Mouse (Mus musculus) thymus, adult 2 months (tissue): ENCODE measurements around the gene D430042O09Rik. TPM values are rescaled to one million over a fixed set of nuclear protein-coding genes. Genes with fewer than 3 reads are reported as not detected.

ENCODE experiments used
- DNase-seq: peaks from one replicate; pipeline ENCODE4 v3.0.0; 2021
- H3K27ac ChIP-seq: fragments of 200-500 bp; 2 replicates; pipeline ENCODE4 v1.5.1; 2012; ENCODE audit warnings: low read length, control low read depth; ENCODE audit not compliant: control insufficient read depth, insufficient read depth
- H3K27me3 ChIP-seq: fragments of 200-500 bp; 2 replicates; pipeline ENCODE4 v1.6.1; 2012; ENCODE audit warnings: mild to moderate bottlenecking, low read length, moderate library complexity, mixed read lengths; ENCODE audit not compliant: control insufficient read depth, insufficient read depth
- H3K36me3 ChIP-seq: fragments of 200-500 bp; 2 replicates; pipeline ENCODE4 v1.6.1; 2012; ENCODE audit warnings: mild to moderate bottlenecking, low read length, moderate library complexity; ENCODE audit not compliant: control insufficient read depth, insufficient read depth
- H3K4me1 ChIP-seq: fragments of 200-500 bp; replicated peaks from 2 replicates; pipeline ENCODE4 v1.6.1; 2012; ENCODE audit warnings: low read length; ENCODE audit not compliant: control insufficient read depth, insufficient read depth
- H3K4me3 ChIP-seq: fragments of 200-500 bp; 2 replicates; pipeline ENCODE4 v1.5.1; 2012; ENCODE audit warnings: mild to moderate bottlenecking, low read length, control low read depth, moderate library complexity; ENCODE audit not compliant: control insufficient read depth, insufficient read depth
- CTCF ChIP-seq: fragments of 200-500 bp; IDR thresholded peaks from 2 replicates; pipeline ENCODE4 v1.5.1; 2012; ENCODE audit warnings: mild to moderate bottlenecking, control low read depth, low read length, moderate library complexity, borderline replicate concordance; ENCODE audit not compliant: control insufficient read depth, poor library complexity, insufficient read depth; ENCODE audit errors: extremely low read depth
- POLR2A ChIP-seq: fragments of 200-500 bp; IDR thresholded peaks from 2 replicates; pipeline ENCODE4 v1.6.1; 2012; ENCODE audit warnings: mild to moderate bottlenecking, low read length, control low read depth, moderate library complexity; ENCODE audit not compliant: control insufficient read depth, poor library complexity, insufficient read depth; ENCODE audit errors: extremely low read depth
- WGBS: fragments of 180-500 bp; shearing (Covaris S2); methylation state at CpG from one replicate; pipeline ENCODE4 v1.1.7; 2018; 5-methylcytosine and 5-hydroxymethylcytosine counted together
- polyA plus RNA-seq: library from polyadenylated mRNA; depleted of rRNA; stranded (reverse); fragments of >200 nt; gene quantifications from 2 replicates; pipeline ENCODE4 v1.2.3, GENCODE M21; 2012

Gene D430042O09Rik
- polyA plus RNA-seq, 1 experiment, result 22.4 TPM

DNA sequence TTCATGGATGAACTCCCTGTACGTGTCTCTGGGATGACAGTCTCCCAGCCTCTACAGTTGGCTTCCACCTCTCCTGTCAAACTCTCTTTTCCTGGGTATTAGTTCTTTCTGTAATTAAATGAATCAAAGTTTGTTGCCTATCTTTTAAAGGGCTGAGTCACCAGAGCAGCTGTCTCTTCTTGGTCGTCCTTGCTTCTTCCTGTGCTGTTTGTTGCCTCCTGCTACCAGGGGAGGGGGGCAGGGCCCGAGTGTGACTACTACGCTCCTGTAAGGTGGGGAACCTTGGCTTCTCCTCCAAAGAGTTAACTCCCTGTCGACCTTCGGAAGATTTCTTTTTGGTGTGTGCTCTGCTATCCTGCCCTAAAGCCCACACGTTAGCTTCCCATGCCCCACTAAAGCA lies 79.4 kb downstream of the D430042O09Rik start:
- Histone ChIP-seq H3K4me3 (no peak overlapping the region), H3K27ac (no peak overlapping the region), H3K36me3 (no peaks in the 10 kb centered on the region), H3K4me1 (no peaks in the 10 kb centered on the region), H3K27me3 (no peaks in the 10 kb centered on the region)
- 80% methylated on average over 7 of the region's 7 CpGs for WGBS
- TF ChIP-seq POLR2A, result no peak
- TF ChIP-seq CTCF, result no peak
- DNase-seq, result no peak

DNA sequence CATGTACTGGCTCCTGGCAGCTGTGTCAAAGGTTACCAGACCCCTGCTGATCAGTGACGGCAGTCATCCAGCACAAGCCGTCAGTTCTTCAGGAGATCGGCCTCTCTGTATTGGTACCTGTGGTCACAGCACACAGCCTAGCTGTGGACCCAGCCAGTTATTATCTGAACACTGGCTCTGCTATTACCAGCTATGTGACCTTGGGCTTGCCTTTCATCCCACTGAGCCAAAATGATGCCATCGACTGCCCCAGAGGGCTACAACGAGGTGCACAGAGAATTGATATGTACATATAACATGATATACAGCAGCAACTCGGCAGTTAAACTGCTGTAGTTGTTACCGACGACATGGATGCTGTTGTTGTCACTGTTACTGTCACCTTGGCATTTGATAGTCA lies 82.4 kb downstream of the D430042O09Rik start:
- Histone ChIP-seq H3K27ac (no peak overlapping the region), H3K4me3 (no peak overlapping the region), H3K4me1 (no peaks in the 10 kb centered on the region), H3K27me3 (no peaks in the 10 kb centered on the region), H3K36me3 (no peaks in the 10 kb centered on the region)
- no peak for TF ChIP-seq CTCF
- TF ChIP-seq POLR2A, result no peak
- no peak for DNase-seq
- WGBS, result 95% methylated on average over 8 of the region's 8 CpGs

DNA sequence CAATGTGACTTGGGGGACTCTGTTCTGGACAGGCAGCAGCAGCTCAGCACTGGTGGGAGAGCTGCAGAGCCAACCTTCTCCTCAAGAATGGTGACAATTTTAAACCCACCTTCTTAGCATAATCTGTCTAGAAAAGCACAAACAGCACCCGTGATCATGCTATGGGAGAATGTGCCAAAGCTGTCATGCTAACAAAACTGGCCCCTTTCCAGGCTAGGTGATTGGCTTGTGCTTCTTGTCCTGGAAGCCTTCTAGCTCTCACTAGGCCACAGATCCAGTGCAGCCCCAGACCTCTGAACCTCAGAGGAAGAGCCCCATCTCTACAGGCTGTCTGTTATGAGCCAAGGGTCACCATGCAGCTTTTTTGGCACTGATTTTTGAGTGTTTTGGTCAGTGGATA lies 98.9 kb downstream of the D430042O09Rik start:
- Histone ChIP-seq H3K4me3 (no peak overlapping the region), H3K4me1 (no peaks in the 10 kb centered on the region), H3K27me3 (no peaks in the 10 kb centered on the region), H3K27ac (no peak overlapping the region), H3K36me3 (no peaks in the 10 kb centered on the region)
- 97% methylated on average over 1 of the region's 1 CpGs for WGBS
- TF ChIP-seq CTCF, result no peak
- no peak for TF ChIP-seq POLR2A
- no peak for DNase-seq

DNA sequence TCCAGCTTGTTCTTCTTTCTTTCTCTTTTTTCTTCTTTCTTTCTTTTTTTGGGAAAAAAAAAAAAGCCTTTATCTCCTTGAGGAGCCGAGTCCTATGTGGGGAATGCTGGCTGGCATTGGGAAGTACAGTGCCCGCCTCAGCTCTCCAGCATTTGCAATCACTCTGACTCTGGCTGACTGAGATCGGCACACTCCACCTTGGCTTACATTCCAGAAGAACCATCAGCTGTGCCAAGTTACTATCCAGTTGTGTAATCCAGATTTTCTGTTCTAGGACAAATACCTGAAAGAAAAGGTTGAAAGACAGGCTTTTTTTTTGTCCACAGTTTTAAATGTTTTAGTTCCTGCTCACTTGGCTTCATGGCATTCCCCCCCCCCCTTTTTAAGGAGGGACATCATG lies 100.5 kb downstream of the D430042O09Rik start:
- Histone ChIP-seq H3K4me3 (no peak overlapping the region), H3K36me3 (no peaks in the 10 kb centered on the region), H3K4me1 (no peaks in the 10 kb centered on the region), H3K27me3 (no peaks in the 10 kb centered on the region), H3K27ac (no peak overlapping the region)
- TF ChIP-seq POLR2A (no peak), CTCF (no peak)
- DNase-seq, result no peak
- 93% methylated on average over 3 of the region's 3 CpGs for WGBS

DNA sequence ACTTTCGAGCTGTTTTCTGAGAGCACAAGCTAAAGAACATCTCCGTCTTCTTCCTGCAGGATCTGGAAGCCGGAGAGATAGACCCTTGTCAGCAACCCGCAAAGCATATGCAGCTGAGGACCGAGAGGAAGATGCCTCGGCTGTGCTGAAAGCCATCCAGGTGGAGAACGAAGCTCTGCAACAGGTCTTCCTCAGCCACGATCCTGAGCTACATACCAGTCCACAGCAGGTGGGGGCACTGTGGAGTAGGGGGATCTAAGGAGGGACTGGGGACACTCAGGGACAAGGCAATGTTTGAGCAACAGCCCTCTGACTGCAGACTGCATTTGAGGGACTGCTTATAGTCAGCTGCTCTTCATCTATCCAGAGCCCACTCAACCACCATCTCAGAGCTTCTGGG lies 105.0 kb downstream of the D430042O09Rik start:
- DNase-seq, result no peak
- 95% methylated on average over 8 of the region's 8 CpGs for WGBS
- TF ChIP-seq CTCF (no peak), POLR2A (no peak)
- H3K27ac ChIP-seq, result no peak overlapping the region
- H3K4me3 ChIP-seq, result no peak overlapping the region
- no peaks in the 10 kb centered on the region for H3K27me3 ChIP-seq
- H3K36me3 ChIP-seq, result no peaks in the 10 kb centered on the region; the same call in 1 of the 2 replicates
- H3K4me1 ChIP-seq, result no peaks in the 10 kb centered on the region

DNA sequence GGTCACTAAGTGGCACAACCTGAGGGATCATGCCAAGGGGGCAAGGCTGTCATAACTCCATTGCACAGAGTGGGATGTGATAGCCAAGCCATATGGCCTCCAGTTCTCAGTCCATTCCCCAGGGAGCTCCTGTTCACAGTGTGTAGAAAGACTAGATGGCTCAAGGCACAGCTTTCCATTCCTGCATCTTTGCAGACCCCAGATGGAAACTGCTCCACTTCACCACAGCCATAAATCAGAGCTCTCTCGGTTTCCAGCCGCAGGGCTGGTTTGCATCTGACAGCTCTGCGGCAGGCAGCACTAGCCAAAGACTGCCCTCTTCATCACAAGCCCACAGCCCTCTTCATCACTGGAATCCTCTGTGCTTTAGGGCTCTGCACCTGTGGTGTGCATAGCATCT lies 108.0 kb downstream of the D430042O09Rik start:
- Histone ChIP-seq H3K27ac (no peak overlapping the region), H3K36me3 (no peaks in the 10 kb centered on the region; the same call in 1 of the 2 replicates), H3K4me1 (no peaks in the 10 kb centered on the region), H3K4me3 (no peak overlapping the region), H3K27me3 (no peaks in the 10 kb centered on the region)
- 92% methylated on average over 3 of the region's 3 CpGs for WGBS
- no peak for TF ChIP-seq POLR2A
- TF ChIP-seq CTCF, result no peak
- no peak for DNase-seq

DNA sequence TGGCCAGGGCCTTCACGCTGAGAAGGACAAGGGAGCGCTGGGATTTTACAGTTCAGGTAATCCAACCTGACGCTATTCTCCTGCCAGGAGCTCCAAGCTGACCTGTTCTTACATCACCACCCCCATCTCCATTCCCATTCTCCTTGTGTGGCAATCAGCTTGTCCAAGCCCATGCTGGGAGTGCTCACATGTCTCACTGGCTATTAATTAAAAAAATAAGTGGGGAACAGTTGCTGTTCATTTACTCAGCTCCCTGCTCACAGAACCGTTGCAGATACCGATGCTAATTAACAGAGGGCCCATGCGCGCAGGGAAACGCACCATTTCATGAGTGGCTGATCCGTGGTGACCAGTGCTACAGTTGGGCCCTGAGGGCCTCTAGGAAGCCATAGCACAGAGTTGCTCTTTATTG lies 110.6 kb downstream of the D430042O09Rik start:
- Histone ChIP-seq H3K36me3 (no peaks in the 10 kb centered on the region; the same call in 1 of the 2 replicates), H3K27me3 (no peaks in the 10 kb centered on the region), H3K27ac (no peak overlapping the region), H3K4me1 (no peaks in the 10 kb centered on the region), H3K4me3 (no peak overlapping the region)
- no peak for TF ChIP-seq POLR2A
- TF ChIP-seq CTCF, result no peak
- DNase-seq, result no peak
- WGBS, result 92% methylated on average over 9 of the region's 9 CpGs
